Mouse (Mus musculus) midbrain, embryonic 15.5 days (tissue): ENCODE measurements around the gene Rgma. TPM values are rescaled to one million over a fixed set of nuclear protein-coding genes. Genes with fewer than 3 reads are reported as not detected.
A peak's percentile ranks its signal among the peaks of the same experiment; 100 is the strongest.

Experiments used
- ATAC-seq: fragments of 200-750 bp; cut with Nextera tagmentation; replicated peaks from 2 replicates; pipeline ENCODE4 v1.8.0; 2017; ENCODE audit warnings: moderate TSS enrichment
- H3K27ac ChIP-seq: fragments of 300-500 bp; sonication (generic); 2 replicates; pipeline ENCODE4 v1.5.1; 2015; ENCODE audit warnings: mild to moderate bottlenecking, inconsistent platforms
- H3K27me3 ChIP-seq: fragments of 300-500 bp; sonication (generic); replicated peaks from 2 replicates; pipeline ENCODE4 v1.6.1; 2015; ENCODE audit warnings: inconsistent platforms
- H3K36me3 ChIP-seq: fragments of 300-500 bp; sonication (generic); replicated peaks from 2 replicates; pipeline ENCODE4 v1.6.1; 2015; ENCODE audit warnings: inconsistent platforms
- H3K4me1 ChIP-seq: fragments of 300-500 bp; sonication (generic); 2 replicates; pipeline ENCODE4 v1.6.1; 2015; ENCODE audit warnings: inconsistent platforms
- H3K4me2 ChIP-seq: fragments of 300-500 bp; sonication (generic); 2 replicates; pipeline ENCODE4 v1.6.1; 2015; ENCODE audit warnings: inconsistent platforms, mild to moderate bottlenecking, moderate library complexity
- H3K4me3 ChIP-seq: fragments of 300-500 bp; sonication (generic); 2 replicates; pipeline ENCODE4 v1.5.1; 2015; ENCODE audit warnings: mild to moderate bottlenecking, inconsistent platforms
- H3K9ac ChIP-seq: fragments of 300-500 bp; sonication (generic); 2 replicates; pipeline ENCODE4 v1.6.1; 2015; ENCODE audit warnings: mild to moderate bottlenecking, inconsistent platforms
- H3K9me3 ChIP-seq: fragments of 300-500 bp; sonication (generic); 2 replicates; pipeline ENCODE4 v1.6.1; 2016; ENCODE audit warnings: inconsistent platforms
- WGBS: fragments of 180-500 bp; shearing (Covaris S2); methylation state at CpG from one replicate; pipeline ENCODE4 v1.1.7; 2015; ENCODE audit warnings: mixed read lengths; 5-methylcytosine and 5-hydroxymethylcytosine counted together
- polyA plus RNA-seq: library from polyadenylated mRNA; unstranded; fragments of >200 nt; fragmentation: Nextera tagmentation; extraction: Ambion mirVana; gene quantifications from 2 replicates; pipeline ENCODE4 v1.2.1, GENCODE M21; 2015

Rgma gene
- polyA plus RNA-seq, 1 experiment from 2014 or later: 46.6 TPM

DNA sequence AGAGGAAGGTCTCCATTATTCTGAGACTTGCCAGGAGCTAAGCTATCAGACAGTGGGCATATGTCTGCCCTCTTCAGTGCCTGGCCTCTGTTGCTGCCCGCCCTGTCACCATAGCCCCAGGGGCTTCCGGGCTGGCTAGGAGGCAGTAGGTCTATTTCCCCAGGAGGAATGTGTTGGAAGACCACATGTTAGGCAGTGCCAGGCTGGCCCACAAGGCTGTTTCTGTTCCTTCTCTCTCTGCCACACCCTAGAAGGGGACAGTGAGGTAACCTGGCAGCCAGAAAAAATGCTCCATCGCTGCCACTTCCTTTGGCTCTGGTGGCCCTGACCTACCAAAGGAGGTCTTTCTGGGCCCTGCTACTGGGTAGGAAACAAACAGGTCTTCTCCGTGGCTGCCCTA, 36.7 kb downstream of the Rgma start:
- no peak for ATAC-seq
- no peaks in the 10 kb centered on the region for H3K27me3 ChIP-seq
- no peak overlapping the region for H3K4me3 ChIP-seq
- H3K4me1 ChIP-seq: peaks cover 17% of the 10 kb centered on the region
- H3K4me2 ChIP-seq: no peak overlapping the region
- H3K36me3 ChIP-seq: 0 out of 2 replicates have a peak, but pooled peaks cover 7% of the 10 kb centered on the region
- peak overlapping the region; percentile 45 for H3K27ac ChIP-seq
- H3K9me3 ChIP-seq: no peaks in the 10 kb centered on the region
- 84% methylated on average over 4 of the region's 4 CpGs for WGBS
- H3K9ac ChIP-seq: no peak overlapping the region

DNA sequence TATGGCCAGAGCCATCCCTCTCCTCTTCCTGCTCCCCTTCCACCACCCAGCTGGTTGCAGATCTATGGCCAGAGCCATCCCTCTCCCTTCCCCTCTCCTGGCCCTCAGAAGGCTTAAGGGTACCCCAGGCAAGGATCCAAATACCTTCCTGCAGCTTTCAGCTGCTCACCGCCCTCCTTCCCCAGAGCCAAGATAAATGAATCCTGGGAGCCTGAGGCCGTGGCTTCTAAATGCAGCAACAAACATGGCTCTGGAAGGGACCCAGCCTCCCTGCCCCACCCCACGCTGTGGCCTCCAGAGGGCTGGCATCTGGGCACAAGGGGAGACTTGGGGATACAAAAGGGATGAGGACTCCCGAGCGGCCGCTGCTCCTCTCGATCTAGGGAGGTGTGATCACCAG, 37.1 kb downstream of the Rgma start:
- 0 out of 2 replicates have a peak, but pooled peaks cover 7% of the 10 kb centered on the region for H3K36me3 ChIP-seq
- 65% methylated on average over 7 of the region's 7 CpGs for WGBS
- no peak overlapping the region for H3K4me3 ChIP-seq
- 0 out of 2 replicates have a peak, but pooled peaks have one; percentile 21 for ATAC-seq
- H3K9me3 ChIP-seq: no peaks in the 10 kb centered on the region
- H3K4me1 ChIP-seq: peaks cover 17% of the 10 kb centered on the region
- no peak overlapping the region for H3K4me2 ChIP-seq
- H3K9ac ChIP-seq: no peak overlapping the region
- no peaks in the 10 kb centered on the region for H3K27me3 ChIP-seq
- H3K27ac ChIP-seq: peak overlapping the region; percentile 45

DNA sequence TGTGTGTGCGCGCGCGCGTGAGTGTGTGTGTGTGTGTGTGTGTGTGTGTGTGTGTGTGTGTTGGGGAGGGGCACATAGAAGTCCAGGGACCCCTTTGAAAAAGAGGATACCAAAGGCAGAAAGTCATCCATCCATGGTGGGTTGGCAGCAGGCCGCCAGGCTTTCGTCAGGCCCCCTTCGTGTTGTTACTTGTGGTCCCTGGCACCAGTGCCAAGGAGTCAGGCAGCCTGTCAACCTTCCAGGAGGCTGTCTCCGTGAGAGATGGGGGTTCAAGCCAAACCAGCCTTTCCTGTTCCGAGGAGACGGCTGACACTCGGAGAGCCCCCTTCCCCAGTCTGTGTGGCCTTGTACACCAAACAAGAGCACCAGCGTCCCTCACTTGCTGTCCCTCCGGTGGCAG, 38.9 kb downstream of the Rgma start:
- H3K4me3 ChIP-seq: no peak overlapping the region
- no peaks in the 10 kb centered on the region for H3K9me3 ChIP-seq
- 82% methylated on average over 14 of the region's 14 CpGs for WGBS
- H3K4me2 ChIP-seq: no peak overlapping the region
- peaks cover 26% of the 10 kb centered on the region for H3K4me1 ChIP-seq
- H3K27ac ChIP-seq: no peak overlapping the region
- no peaks in the 10 kb centered on the region for H3K27me3 ChIP-seq
- H3K9ac ChIP-seq: no peak overlapping the region
- 0 out of 2 replicates have a peak, but pooled peaks cover 7% of the 10 kb centered on the region for H3K36me3 ChIP-seq
- no peak for ATAC-seq

DNA sequence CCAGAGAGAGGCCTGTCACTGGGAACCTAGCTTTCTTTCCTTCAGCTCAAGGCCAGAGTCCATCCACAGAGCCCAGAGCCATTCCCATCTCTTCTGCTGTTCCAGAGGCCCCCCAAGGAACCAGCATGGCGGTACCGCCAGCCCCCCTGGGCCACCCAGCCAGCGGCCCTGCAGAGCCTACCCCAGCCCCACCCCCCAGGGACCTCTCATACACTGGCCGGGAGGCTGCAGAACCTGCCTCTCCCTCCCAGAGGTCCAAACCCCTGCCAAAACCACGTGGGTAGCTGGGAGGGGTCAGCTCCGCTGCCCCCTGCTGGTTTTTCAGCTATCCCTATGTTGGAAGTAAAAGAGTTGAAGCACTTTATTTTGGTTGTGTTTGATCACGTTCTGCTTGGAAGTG, 44.1 kb downstream of the Rgma start:
- Histone ChIP-seq H3K4me1 (peaks cover 34% of the 10 kb centered on the region), H3K4me3 (no peak overlapping the region), H3K9ac (no peak overlapping the region), H3K36me3 (no peaks in the 10 kb centered on the region), H3K4me2 (no peak overlapping the region), H3K27me3 (no peaks in the 10 kb centered on the region), H3K27ac (peak overlapping the region; percentile 42; the same call in 1 of the 2 replicates), H3K9me3 (no peaks in the 10 kb centered on the region)
- WGBS: 32% methylated on average over 7 of the region's 7 CpGs
- 0 out of 2 replicates have a peak, but pooled peaks have one; percentile 2 for ATAC-seq

DNA sequence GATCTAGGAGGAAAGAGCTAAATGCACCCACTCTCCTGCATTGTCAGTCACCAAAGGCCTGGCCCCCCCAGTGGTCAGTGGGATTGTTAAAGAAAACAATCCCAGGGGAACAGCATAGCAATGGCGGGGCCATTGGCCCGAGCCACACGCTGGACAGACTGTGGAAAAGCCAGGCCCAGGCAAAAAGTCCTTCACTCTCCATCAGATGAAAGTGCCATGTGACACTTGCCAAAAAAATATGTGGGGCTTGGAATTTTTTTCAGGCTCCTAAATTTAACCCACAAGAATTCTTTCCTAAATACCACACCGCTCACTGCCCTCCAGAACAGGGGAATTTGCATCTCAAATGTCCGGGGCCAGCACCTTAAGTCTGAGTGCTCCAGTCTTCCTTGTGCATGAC, 45.5 kb downstream of the Rgma start:
- no peaks in the 10 kb centered on the region for H3K36me3 ChIP-seq
- no peaks in the 10 kb centered on the region for H3K27me3 ChIP-seq
- no peak overlapping the region for H3K4me2 ChIP-seq
- no peak for ATAC-seq
- 39% methylated on average over 5 of the region's 5 CpGs for WGBS
- no peak overlapping the region for H3K27ac ChIP-seq
- no peak overlapping the region for H3K4me3 ChIP-seq
- peaks cover 41% of the 10 kb centered on the region for H3K4me1 ChIP-seq
- H3K9ac ChIP-seq: no peak overlapping the region
- no peaks in the 10 kb centered on the region for H3K9me3 ChIP-seq

DNA sequence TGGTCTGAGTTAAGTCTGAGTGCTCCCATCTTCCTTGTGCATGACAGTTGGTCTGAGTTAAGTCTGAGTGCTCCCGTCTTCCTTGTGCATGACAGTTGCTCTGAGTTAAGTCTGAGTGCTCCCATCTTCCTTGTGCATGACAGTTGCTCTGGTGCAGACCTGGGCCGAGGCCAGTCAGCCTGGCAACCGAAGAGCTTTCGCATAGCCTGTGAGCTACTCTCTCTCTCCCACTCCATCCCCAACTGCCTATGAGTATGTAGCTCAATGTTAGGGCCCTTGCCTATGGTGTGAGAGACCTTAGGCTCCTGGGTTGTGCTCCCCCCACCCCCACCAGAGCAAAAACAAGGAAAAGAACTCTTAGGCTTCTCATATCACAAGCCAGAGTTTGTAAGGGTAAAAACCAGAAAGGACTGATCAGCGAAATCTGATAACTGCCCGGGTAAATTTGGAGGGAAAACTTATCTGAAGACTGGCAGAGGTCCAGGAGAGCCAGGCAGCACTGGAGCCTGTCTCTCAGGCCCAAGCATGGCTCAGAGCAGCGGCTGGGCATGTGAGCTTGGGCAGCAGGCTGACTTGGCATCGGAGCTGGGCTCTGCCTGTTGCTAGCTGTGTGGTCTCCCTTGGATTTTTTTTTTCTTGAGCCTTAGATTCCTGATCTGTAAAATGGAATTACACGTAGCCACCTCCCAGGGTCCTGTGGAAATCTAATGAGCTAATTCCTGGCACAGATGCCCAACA, 46.1 kb downstream of the Rgma start:
- Histone ChIP-seq H3K9ac (no peak overlapping the region), H3K27ac (peak overlapping the region; percentile 57), H3K36me3 (no peaks in the 10 kb centered on the region), H3K4me1 (peaks cover 41% of the 10 kb centered on the region), H3K4me3 (no peak overlapping the region), H3K9me3 (no peaks in the 10 kb centered on the region), H3K4me2 (no peak overlapping the region), H3K27me3 (no peaks in the 10 kb centered on the region)
- ATAC-seq: no peak
- WGBS: 53% methylated on average over 9 of the region's 9 CpGs

DNA sequence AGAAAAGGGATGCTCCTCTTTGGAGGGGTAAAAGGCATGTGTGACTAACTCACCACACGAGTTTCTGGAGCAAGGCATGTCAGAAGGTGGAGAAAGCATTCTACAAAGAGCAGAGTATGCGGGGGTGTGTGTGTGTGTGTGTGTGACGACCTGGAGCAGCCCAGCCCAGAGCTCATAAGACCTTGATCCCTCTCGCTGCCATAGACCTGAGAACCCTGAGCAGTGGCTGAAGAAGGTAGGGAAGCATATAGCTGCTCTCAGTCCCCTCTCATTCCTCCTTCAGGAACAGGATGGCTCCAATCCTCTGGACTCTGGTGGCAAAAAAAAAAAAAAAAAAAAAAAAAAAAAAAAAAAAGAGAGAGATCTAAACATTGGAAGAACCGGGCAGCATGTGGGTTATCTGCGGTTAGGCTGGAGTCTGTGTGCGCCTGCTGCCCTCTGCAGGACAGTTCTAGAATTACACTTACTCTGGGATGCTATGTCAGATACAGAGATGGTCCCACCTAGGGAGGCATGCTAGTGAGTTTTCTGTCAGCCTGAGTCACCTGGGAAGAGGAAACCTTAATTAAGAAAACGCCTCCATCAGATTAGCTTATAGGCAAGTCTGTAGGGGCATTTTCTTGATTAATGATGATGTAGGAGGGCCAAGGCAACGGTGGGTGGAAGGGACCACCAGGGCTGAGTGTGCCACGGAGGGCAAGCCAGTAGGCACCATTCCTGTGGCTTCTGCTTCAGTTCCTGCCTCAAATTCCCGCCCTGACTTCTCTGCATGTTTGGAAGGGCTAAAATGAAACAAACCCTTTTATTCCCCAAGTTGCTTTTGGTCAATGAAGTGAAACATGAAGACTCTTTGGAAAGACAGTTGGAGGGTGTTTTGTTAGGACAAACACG, 47.2 kb downstream of the Rgma start:
- Histone ChIP-seq H3K9ac (no peak overlapping the region), H3K4me1 (peaks cover 41% of the 10 kb centered on the region), H3K27ac (peak overlapping the region; percentile 43), H3K4me2 (no peak overlapping the region), H3K27me3 (no peaks in the 10 kb centered on the region), H3K36me3 (0 out of 2 replicates have a peak, but pooled peaks cover 2% of the 10 kb centered on the region), H3K9me3 (no peaks in the 10 kb centered on the region), H3K4me3 (no peak overlapping the region)
- WGBS: 24% methylated on average over 12 of the region's 12 CpGs
- ATAC-seq: peak; percentile 25

DNA sequence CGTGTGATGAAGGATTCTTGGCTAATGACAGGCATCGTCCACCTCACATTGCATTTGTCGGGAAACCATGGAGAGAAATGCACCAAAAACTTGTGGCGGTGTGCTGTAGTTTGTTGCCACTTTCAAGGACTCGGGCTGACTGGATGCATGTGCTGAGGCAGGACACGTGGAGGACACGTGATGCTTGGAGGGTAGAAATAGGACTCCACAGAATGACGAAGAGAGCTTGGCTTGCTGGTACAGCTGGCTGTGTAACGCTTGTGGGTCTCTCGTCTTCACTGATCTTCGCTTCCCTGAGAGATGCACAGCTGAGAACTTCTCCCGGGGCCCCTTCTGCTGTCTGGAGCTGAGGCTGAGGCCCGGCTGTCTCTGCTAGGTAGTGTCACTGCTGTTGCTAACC, 47.9 kb downstream of the Rgma start:
- ATAC-seq: no peak
- Histone ChIP-seq H3K27ac (no peak overlapping the region), H3K9me3 (no peaks in the 10 kb centered on the region), H3K9ac (no peak overlapping the region), H3K4me2 (no peak overlapping the region), H3K27me3 (no peaks in the 10 kb centered on the region), H3K4me1 (peaks cover 41% of the 10 kb centered on the region), H3K36me3 (0 out of 2 replicates have a peak, but pooled peaks cover 4% of the 10 kb centered on the region), H3K4me3 (no peak overlapping the region)
- 70% methylated on average over 13 of the region's 13 CpGs for WGBS

DNA sequence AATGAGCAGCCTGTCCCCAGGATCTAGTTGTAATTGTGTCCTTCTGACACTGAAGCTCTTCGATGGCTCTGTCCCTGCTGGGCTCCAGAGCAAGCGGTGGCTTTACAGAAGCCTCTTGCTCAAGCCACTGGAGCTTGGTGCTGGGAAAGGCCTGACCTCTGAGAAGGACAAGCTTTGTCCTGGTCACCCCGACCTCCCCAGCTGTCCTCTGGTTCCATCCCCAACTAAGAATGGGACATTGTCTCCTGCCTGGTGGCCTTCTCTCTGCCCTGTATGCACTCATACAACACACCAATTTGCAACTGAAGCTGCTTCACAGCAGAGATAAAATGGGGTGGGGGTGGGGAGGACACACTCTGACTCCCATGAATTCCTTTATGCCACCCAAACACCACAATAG, 48.9 kb downstream of the Rgma start:
- no peak overlapping the region for H3K4me2 ChIP-seq
- no peaks in the 10 kb centered on the region for H3K27me3 ChIP-seq
- no peak overlapping the region for H3K9ac ChIP-seq
- no peaks in the 10 kb centered on the region for H3K9me3 ChIP-seq
- H3K36me3 ChIP-seq: peaks cover 14% of the 10 kb centered on the region
- H3K4me1 ChIP-seq: peaks cover 31% of the 10 kb centered on the region
- no peak for ATAC-seq
- H3K4me3 ChIP-seq: no peak overlapping the region
- H3K27ac ChIP-seq: peak overlapping the region; percentile 19; the same call in 1 of the 2 replicates
- 27% methylated on average over 3 of the region's 3 CpGs for WGBS

DNA sequence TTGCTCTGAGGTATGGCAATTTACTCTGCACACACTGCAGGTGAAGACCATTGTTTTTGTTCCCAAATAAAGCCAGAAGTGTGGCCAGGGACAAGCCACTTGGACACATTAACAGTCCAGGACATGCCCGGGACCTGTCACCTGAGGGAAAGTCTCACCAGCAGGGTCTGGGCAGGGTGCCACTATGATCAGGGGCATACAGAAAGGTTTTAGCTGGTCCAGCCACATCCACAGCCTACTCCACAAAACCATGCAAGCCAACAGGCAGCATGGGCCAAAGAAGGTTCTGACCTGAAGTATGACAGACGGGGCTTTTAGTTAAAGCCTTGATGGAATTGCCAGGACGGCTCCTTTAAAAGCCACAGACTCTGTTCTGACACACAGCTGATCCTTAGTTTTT, 49.4 kb downstream of the Rgma start:
- ATAC-seq: no peak
- 37% methylated on average over 3 of the region's 3 CpGs for WGBS
- Histone ChIP-seq H3K27me3 (no peaks in the 10 kb centered on the region), H3K4me1 (peaks cover 28% of the 10 kb centered on the region), H3K4me2 (no peak overlapping the region), H3K9me3 (no peaks in the 10 kb centered on the region), H3K9ac (no peak overlapping the region), H3K4me3 (no peak overlapping the region), H3K27ac (peak overlapping the region; percentile 39; the same call in 1 of the 2 replicates), H3K36me3 (peaks cover 16% of the 10 kb centered on the region)

DNA sequence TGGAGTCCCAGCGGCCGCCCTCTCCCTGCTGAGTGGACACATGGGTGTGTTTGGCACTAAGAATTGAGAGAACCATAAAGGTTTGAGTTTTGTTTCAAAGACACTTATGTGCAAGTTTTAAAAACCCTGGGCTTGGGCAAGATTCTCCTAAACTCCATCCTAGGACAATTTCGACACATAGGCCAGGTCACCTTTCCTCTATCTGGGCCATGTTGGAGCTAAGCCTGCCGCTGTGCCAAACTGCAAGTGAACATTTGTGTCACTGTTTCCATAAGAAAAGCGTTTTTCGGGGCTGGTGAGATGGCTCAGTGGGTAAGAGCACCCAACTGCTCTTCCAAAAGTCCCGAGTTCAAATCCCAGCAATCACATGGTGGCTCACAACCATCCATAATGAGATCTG, 50.1 kb downstream of the Rgma start:
- WGBS: 95% methylated on average over 7 of the region's 7 CpGs
- no peak overlapping the region for H3K9ac ChIP-seq
- no peak overlapping the region for H3K4me2 ChIP-seq
- no peak overlapping the region for H3K4me3 ChIP-seq
- no peaks in the 10 kb centered on the region for H3K9me3 ChIP-seq
- ATAC-seq: no peak
- H3K27me3 ChIP-seq: no peaks in the 10 kb centered on the region
- H3K4me1 ChIP-seq: peaks cover 22% of the 10 kb centered on the region
- H3K27ac ChIP-seq: peak overlapping the region; percentile 39; the same call in 1 of the 2 replicates
- H3K36me3 ChIP-seq: peaks cover 16% of the 10 kb centered on the region

DNA sequence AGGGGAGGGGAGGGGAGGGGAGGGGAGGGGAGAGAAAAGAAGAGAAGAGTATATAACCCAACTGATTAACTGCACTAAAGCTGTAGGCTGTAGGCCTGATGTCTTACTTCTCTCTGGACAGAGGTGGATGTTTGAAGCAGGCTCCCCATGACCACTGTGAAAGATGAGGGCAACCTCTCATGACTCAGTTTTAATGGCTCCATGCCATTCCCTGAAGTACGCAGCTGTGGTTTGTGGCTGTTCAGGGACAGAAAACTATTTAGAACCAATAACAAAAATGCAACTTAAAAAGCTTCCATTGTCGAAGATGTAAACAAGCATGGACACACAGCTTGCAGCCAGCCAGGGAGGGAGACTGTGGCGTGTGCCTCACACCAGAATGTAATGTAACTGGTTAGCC, 50.9 kb downstream of the Rgma start:
- H3K36me3 ChIP-seq: peaks cover 16% of the 10 kb centered on the region
- H3K27ac ChIP-seq: no peak overlapping the region
- WGBS: 85% methylated on average over 3 of the region's 3 CpGs
- H3K9me3 ChIP-seq: no peaks in the 10 kb centered on the region
- peaks cover 21% of the 10 kb centered on the region for H3K4me1 ChIP-seq
- H3K9ac ChIP-seq: no peak overlapping the region
- H3K27me3 ChIP-seq: no peaks in the 10 kb centered on the region
- no peak overlapping the region for H3K4me3 ChIP-seq
- ATAC-seq: no peak
- no peak overlapping the region for H3K4me2 ChIP-seq
